18 mouse cellular contexts compared by ENCODE assay signal in genomic region chrX:19206420-19206819, GRCm38 (mm10).
A peak's percentile ranks its signal among the peaks of the same experiment; 100 is the strongest.
DNase-seq lines count a peak whose midpoint lies in the region; ATAC-seq and TF ChIP-seq lines count a peak whose summit lies in the region.
"Had no signal": no experiment of that assay in that cellular context is flagged by ENCODE, and none has a peak within 500 bp of the region (broad histone marks: within the 10 kb centered on the region; RNA-seq: fewer than 3 reads in every experiment).

No protein-coding gene starts in this region.

- no peaks in the 10 kb centered on the region for H3K36me3 ChIP-seq in heart, adult 2 months (ENCODE audit: control insufficient read depth, insufficient read depth, low read length)
- no peaks in the 10 kb centered on the region for H3K36me3 ChIP-seq in heart, embryonic 12.5 days
- no peaks in the 10 kb centered on the region for H3K36me3 ChIP-seq in embryonic facial prominence, embryonic 10.5 days (replicated peaks)
- H3K36me3 ChIP-seq: hindbrain, embryonic 13.5 days; intestine, embryonic 15.5 days; limb, embryonic 12.5 days had no signal

- DNase-seq in heart, adult 2 months, result no peak
- peak; percentile 4 for DNase-seq in lung, postnatal 10 days
- no peak for DNase-seq in lung, postnatal 25 days (ENCODE audit: low spot score)
- DNase-seq in adrenal gland, postnatal 14 days, result peak; percentile 10
- no peak for DNase-seq in c-Kit-positive CD71-positive TER-119-positive erythroid progenitor cells, embryonic 14.5 days (ENCODE audit: low spot score)
- no peak for DNase-seq in embryonic facial prominence, embryonic 10.5 days (ENCODE audit: low spot score)
- DNase-seq: cerebellum, adult 8-10 months; forebrain, postnatal 0 days; heart, postnatal 14 days; layer of hippocampus, adult 9-11 months; midbrain, embryonic 14.5 days; right cerebral cortex, postnatal 4 days; thymus, adult 2 months had no signal

- TF ChIP-seq POLR2A in heart, adult 2 months (IDR thresholded peaks at IDR 0.05; ENCODE audit: insufficient read depth, low read depth, low read length), result no peak

- H3K27ac ChIP-seq in heart, adult 2 months, result no peak overlapping the region
- H3K27ac ChIP-seq in heart, embryonic 12.5 days (ENCODE audit: poor library complexity, severe bottlenecking), result no peak overlapping the region
- H3K27ac ChIP-seq in embryonic facial prominence, embryonic 10.5 days (replicated peaks), result no peak overlapping the region
- H3K27ac ChIP-seq: hindbrain, embryonic 13.5 days; intestine, embryonic 15.5 days; limb, embryonic 12.5 days; liver, embryonic 14.5 days had no signal

- H3K9me3 ChIP-seq in heart, embryonic 12.5 days (replicated peaks), result no peaks in the 10 kb centered on the region
- H3K9me3 ChIP-seq in embryonic facial prominence, embryonic 10.5 days, result no peaks in the 10 kb centered on the region
- H3K9me3 ChIP-seq: hindbrain, embryonic 13.5 days; intestine, embryonic 15.5 days; limb, embryonic 12.5 days had no signal

- intact Hi-C loops in heart, adult 2 months (cut with DNase I), result loop anchor here (10.0 kb wide), 1 partner anchor 322 kb away; no protein-coding TSS in a partner anchor

- H3K79me2 ChIP-seq in heart, adult 2 months (replicated peaks; ENCODE audit: control insufficient read depth, insufficient read depth, low read length), result no peaks in the 10 kb centered on the region

- no peak overlapping the region for H3K4me3 ChIP-seq in heart, adult 2 months
- no peak overlapping the region for H3K4me3 ChIP-seq in heart, embryonic 12.5 days
- H3K4me3 ChIP-seq in embryonic facial prominence, embryonic 10.5 days, result no peak overlapping the region
- H3K4me3 ChIP-seq: hindbrain, embryonic 13.5 days; intestine, embryonic 15.5 days; limb, embryonic 12.5 days had no signal

- H3K4me1 ChIP-seq in heart, adult 2 months (ENCODE audit: control insufficient read depth, insufficient read depth, low read length), result no peaks in the 10 kb centered on the region
- no peaks in the 10 kb centered on the region for H3K4me1 ChIP-seq in heart, embryonic 12.5 days (replicated peaks)
- H3K4me1 ChIP-seq in embryonic facial prominence, embryonic 10.5 days, result no peaks in the 10 kb centered on the region
- H3K4me1 ChIP-seq: hindbrain, embryonic 13.5 days; intestine, embryonic 15.5 days; limb, embryonic 12.5 days had no signal

- WGBS in heart, adult 2 months, result 37% methylated on average over 1 of the region's 1 CpGs
- WGBS in heart, embryonic 12.5 days, result 74% methylated on average over 1 of the region's 1 CpGs
- 82% methylated on average over 1 of the region's 1 CpGs for WGBS in embryonic facial prominence, embryonic 10.5 days

- TF ChIP-seq EP300 in heart, adult 2 months (IDR thresholded peaks at IDR 0.05; ENCODE audit: insufficient read depth, low read depth, low read length), result no peak

- TF ChIP-seq CTCF in heart, adult 2 months (IDR thresholded peaks at IDR 0.05), result peak; percentile 39

- no peaks in the 10 kb centered on the region for H3K27me3 ChIP-seq in heart, adult 2 months (ENCODE audit: control insufficient read depth, insufficient read depth, low read length)
- no peaks in the 10 kb centered on the region for H3K27me3 ChIP-seq in heart, embryonic 12.5 days (replicated peaks)
- H3K27me3 ChIP-seq in embryonic facial prominence, embryonic 10.5 days (replicated peaks; ENCODE audit: low read depth, poor library complexity, severe bottlenecking), result no peaks in the 10 kb centered on the region
- H3K27me3 ChIP-seq: hindbrain, embryonic 13.5 days; intestine, embryonic 15.5 days; limb, embryonic 12.5 days had no signal

- H3K4me2 ChIP-seq in heart, embryonic 12.5 days, result no peak overlapping the region
- H3K4me2 ChIP-seq: hindbrain, embryonic 13.5 days; intestine, embryonic 15.5 days; limb, embryonic 12.5 days had no signal

- no peak overlapping the region for H3K9ac ChIP-seq in heart, adult 2 months (ENCODE audit: low read depth, low read length)
- H3K9ac ChIP-seq in heart, embryonic 12.5 days, result no peak overlapping the region
- H3K9ac ChIP-seq: forebrain, postnatal 0 days; hindbrain, embryonic 13.5 days; intestine, embryonic 15.5 days; limb, embryonic 12.5 days; liver, embryonic 14.5 days had no signal

- no peak for ATAC-seq in heart, embryonic 12.5 days (ENCODE audit: insufficient number of reproducible peaks, low FRiP score)
- ATAC-seq: forebrain, postnatal 0 days; intestine, embryonic 15.5 days had no signal

Comparison
In these comparisons a context has a peak if more than half of its experiments do, and no peak if none do; other contexts are left out.
1. DNase-seq: peak in lung, postnatal 10 days (single experiment) and adrenal gland, postnatal 14 days (single experiment); none in heart, adult 2 months (0 of 2), lung, postnatal 25 days (single experiment), c-Kit-positive CD71-positive TER-119-positive erythroid progenitor cells, embryonic 14.5 days (single experiment) and embryonic facial prominence, embryonic 10.5 days (single experiment).